Mouse (Mus musculus) heart, postnatal 0 days (tissue): ENCODE data around the gene Sorbs2.

ENCODE experiments used
- CTCF ChIP-seq: IDR thresholded peaks from 2 replicates; pipeline ENCODE4 v1.5.1; 2016; ENCODE audit warnings: antibody characterized with exemption, control low read depth, low read depth
- EP300 ChIP-seq: IDR thresholded peaks from 2 replicates; pipeline ENCODE4 v1.6.1; 2016; ENCODE audit warnings: antibody characterized with exemption, low read depth

- TF ChIP-seq CTCF, result no peak
- TF ChIP-seq EP300, result no peak
These were observed 256.2 kb downstream of the Sorbs2 start for GRCm38 (mm10) chr8:45763690-45764342.
